Mouse (Mus musculus): Measurements from ENCODE around the gene Eml5.

DNA sequence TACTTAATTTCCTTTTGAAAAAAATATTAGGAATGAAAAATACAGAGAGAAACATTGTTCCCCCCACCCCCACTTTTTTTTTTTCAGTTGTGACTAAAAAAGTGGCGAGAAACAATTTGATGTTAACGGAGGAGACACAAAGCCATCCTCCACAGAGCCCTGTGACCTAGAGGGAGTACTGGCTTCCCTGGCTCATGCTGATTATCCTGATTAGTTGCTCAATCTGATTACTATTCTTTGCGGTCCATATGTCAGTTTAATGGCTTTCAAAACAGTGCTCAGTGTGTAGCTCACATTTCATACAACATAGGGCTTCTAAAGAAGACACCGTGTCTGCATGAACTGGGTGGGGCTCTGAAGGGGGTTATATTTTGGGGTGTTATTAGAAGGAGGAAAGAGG is 31.2 kb upstream of the Eml5 start:
- TF ChIP-seq CTCF (IDR thresholded peaks at IDR 0.05; ENCODE audit: insufficient read depth, low read depth, low read length) = no peak
- TF ChIP-seq POLR2A (IDR thresholded peaks at IDR 0.05; ENCODE audit: insufficient read depth, low read depth, low read length) = no peak
